9 mouse cellular contexts compared by ENCODE assay signal in the genomic region with DNA sequence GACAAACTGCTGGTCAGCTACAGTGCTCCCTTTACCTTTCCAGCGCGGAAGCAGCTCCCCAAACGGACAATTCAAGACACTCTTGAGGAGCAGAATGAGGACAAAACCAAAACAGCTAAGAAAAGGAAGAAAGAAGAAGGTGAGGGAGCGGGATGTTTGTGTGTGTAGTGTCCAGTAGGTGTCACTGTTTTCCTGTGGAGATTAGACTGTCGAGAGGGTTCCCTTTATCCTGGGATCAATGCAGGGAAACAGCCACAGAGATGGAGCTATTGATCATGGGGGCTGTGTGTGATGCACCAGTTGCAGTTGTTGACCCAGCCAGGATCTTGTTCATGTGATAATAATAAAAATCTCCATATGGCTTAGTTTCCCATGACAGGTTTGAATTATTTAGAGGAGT. TPM values are rescaled to one million over a fixed set of nuclear protein-coding genes. Genes with fewer than 3 reads are reported as not detected.
A peak's percentile ranks its signal among the peaks of the same experiment; 100 is the strongest.
DNase-seq lines count a peak whose midpoint lies in the region; ATAC-seq and TF ChIP-seq lines count a peak whose summit lies in the region.
"Had no signal": no experiment of that assay in that cellular context is flagged by ENCODE, and none has a peak within 500 bp of the region (broad histone marks: within the 10 kb centered on the region; RNA-seq: fewer than 3 reads in every experiment).

No protein-coding gene starts in this region.

- H3K4me3 ChIP-seq in cerebellum, adult 2 months (replicated peaks; ENCODE audit: insufficient read depth, low read depth, low read length) = no peak overlapping the region
- H3K4me3 ChIP-seq in neural tube, embryonic 11.5 days (ENCODE audit: low read depth, low read length) = no peak overlapping the region
- H3K4me3 ChIP-seq: myocyte had no signal

- no peaks in the 10 kb centered on the region for H3K27me3 ChIP-seq in cerebellum, adult 2 months (ENCODE audit: control insufficient read depth, insufficient read depth, low read length)
- no peaks in the 10 kb centered on the region for H3K27me3 ChIP-seq in neural tube, embryonic 11.5 days (ENCODE audit: control insufficient read depth, insufficient read depth, low read length)

- TF ChIP-seq CTCF in cerebellum, adult 2 months (IDR thresholded peaks at IDR 0.05; ENCODE audit: borderline replicate concordance, insufficient read depth, low read depth, low read length) = peak; percentile 35; the same call in 1 of the 2 replicates

- H3K9ac ChIP-seq in neural tube, embryonic 11.5 days (ENCODE audit: low read length) = no peak overlapping the region

- WGBS in cerebellum, adult 2 months = 46% methylated on average over 5 of the region's 5 CpGs
- 54% methylated on average over 5 of the region's 5 CpGs for WGBS in neural tube, embryonic 11.5 days

- H3K9me3 ChIP-seq in neural tube, embryonic 11.5 days (ENCODE audit: control insufficient read depth, low read length) = no peaks in the 10 kb centered on the region

- no peaks in the 10 kb centered on the region for H3K4me1 ChIP-seq in cerebellum, adult 2 months (ENCODE audit: control insufficient read depth, insufficient read depth, low read length)
- no peaks in the 10 kb centered on the region for H3K4me1 ChIP-seq in neural tube, embryonic 11.5 days (ENCODE audit: control insufficient read depth, insufficient read depth, low read length)

- H3K36me3 ChIP-seq in neural tube, embryonic 11.5 days (ENCODE audit: control insufficient read depth, insufficient read depth, low read length) = peaks cover 12% of the 10 kb centered on the region

- no peak overlapping the region for H3K27ac ChIP-seq in cerebellum, adult 2 months (ENCODE audit: insufficient read depth, low read length)
- no peak overlapping the region for H3K27ac ChIP-seq in neural tube, embryonic 11.5 days (ENCODE audit: low read depth, low read length)

- H3K4me2 ChIP-seq in neural tube, embryonic 11.5 days (ENCODE audit: low read depth) = no peak overlapping the region

- no peak for DNase-seq in cerebellum, adult 2 months
- no peak for DNase-seq in cerebellum, postnatal 4 days (ENCODE audit: low spot score in 2 of 2)
- peak; percentile 10 for DNase-seq in neural tube, embryonic 11.5 days (ENCODE audit: low spot score)
- DNase-seq in neural tube, embryonic 10.5 days (ENCODE audit: extremely low spot score, low spot score) = no peak
- no peak for DNase-seq in urinary bladder, postnatal 36 days (ENCODE audit: low spot score in 2 of 2)
- no peak for DNase-seq in natural killer cell, adult 2 months (ENCODE audit: low spot score in 2 of 2)

- TF ChIP-seq POLR2A in cerebellum, adult 2 months (IDR thresholded peaks at IDR 0.05; ENCODE audit: borderline replicate concordance, insufficient read depth, low read length) = no peak

- 0 out of 2 replicates have a peak, but pooled peaks have one; percentile 65 for ATAC-seq in neural tube, embryonic 11.5 days (ENCODE audit: insufficient read depth, low FRiP score, low TSS enrichment)
- peak; percentile 58; a peak in 3 of 4 replicates for ATAC-seq in hematopoietic stem cell, adult 5-6 weeks (replicated peaks in 1 of 2; ENCODE audit: insufficient read depth in 1 of 2, low FRiP score in 2 of 2, low TSS enrichment in 1 of 2, low read depth in 1 of 2, poor library complexity in 2 of 2, severe bottlenecking in 2 of 2)
- peak; percentile 93 for ATAC-seq in megakaryocyte progenitor cell, adult 5-6 weeks (replicated peaks; ENCODE audit: poor library complexity)

RNA-seq across cellular contexts. Expression of a gene that starts 10.1 kb away (rescaled TPM):
- polyA plus RNA-seq in cerebellum, adult 2 months (2012; rRNA removed) = 11.0 and 11.3 TPM in 2 replicates
- polyA plus RNA-seq in neural tube, embryonic 11.5 days (2014; fragmentation: Nextera tagmentation; extraction: Ambion mirVana) = 4.7 and 9.0 TPM in 2 replicates
- 7.1 and 7.2 TPM in 2 replicates for total RNA-seq in hematopoietic stem cell, adult 5-6 weeks (2017)
- total RNA-seq in megakaryocyte progenitor cell, adult 5-6 weeks (2015) = 2.4 and 3.2 TPM in 2 replicates
- 3.4 and 4.7 TPM in 2 replicates for total RNA-seq in megakaryocyte progenitor cell, adult 5-6 weeks (2017)

RNA-seq across cellular contexts. Expression of a gene that starts 11.5 kb away (rescaled TPM):
- 12.6 and 13.4 TPM in 2 replicates for polyA plus RNA-seq in cerebellum, adult 2 months (2012; rRNA removed)
- 121 and 126 TPM in 2 replicates for polyA plus RNA-seq in neural tube, embryonic 11.5 days (2014; fragmentation: Nextera tagmentation; extraction: Ambion mirVana)
- total RNA-seq in hematopoietic stem cell, adult 5-6 weeks (2017) = 70.4 and 138 TPM in 2 replicates
- 113 and 128 TPM in 2 replicates for total RNA-seq in megakaryocyte progenitor cell, adult 5-6 weeks (2015)
- 76.5 and 96.9 TPM in 2 replicates for total RNA-seq in megakaryocyte progenitor cell, adult 5-6 weeks (2017)

RNA-seq across cellular contexts. Expression of a gene that starts 35.8 kb away (rescaled TPM):
- polyA plus RNA-seq in cerebellum, adult 2 months (2012; rRNA removed) = 0.46 and 0.82 TPM in 2 replicates
- 0.84 and 1.1 TPM in 2 replicates for polyA plus RNA-seq in neural tube, embryonic 11.5 days (2014; fragmentation: Nextera tagmentation; extraction: Ambion mirVana)
- 1.9 and 3.0 TPM in 2 replicates for total RNA-seq in hematopoietic stem cell, adult 5-6 weeks (2017)
- total RNA-seq in megakaryocyte progenitor cell, adult 5-6 weeks (2015) = 0.89 and 1.2 TPM in 2 replicates
- 1.5 and 1.8 TPM in 2 replicates for total RNA-seq in megakaryocyte progenitor cell, adult 5-6 weeks (2017)
